Mouse (Mus musculus) MEL (cell line): Measurements from ENCODE around the gene Lin7a. TPM values are rescaled to one million over a fixed set of nuclear protein-coding genes. Genes with fewer than 3 reads are reported as not detected.

Source experiments
- DNase-seq: peaks from one replicate; pipeline ENCODE4 v3.0.0; 2011; ENCODE audit warnings: low read depth, low spot score
- H3K27ac ChIP-seq: 2 replicates; pipeline ENCODE4 v1.5.1; 2012; ENCODE audit warnings: low read depth, mild to moderate bottlenecking, control low read depth, low read length, moderate library complexity; ENCODE audit not compliant: control insufficient read depth
- H3K27me3 ChIP-seq, 2 experiments: fragments of 150-350 bp in 1 of 2; sonication (generic) in 1 of 2; 2 replicates each; pipeline ENCODE4 v1.6.1; 2012; ENCODE audit warnings: low read length in 2 of 2, mild to moderate bottlenecking in 2 of 2, improper control_type of control experiment in 1 of 2, moderate library complexity in 1 of 2; ENCODE audit not compliant: insufficient read depth in 2 of 2, control insufficient read depth in 1 of 2
- H3K36me3 ChIP-seq, 2 experiments: 2 replicates each; pipeline ENCODE4 v1.6.1; 2012 to 2014; ENCODE audit warnings: low read length in 2 of 2, improper control_type of control experiment in 1 of 2, inconsistent platforms in 1 of 2, mild to moderate bottlenecking in 1 of 2; ENCODE audit not compliant: insufficient read depth in 2 of 2, control insufficient read depth in 1 of 2
- H3K4me1 ChIP-seq, 2 experiments: fragments of 150-350 bp in 1 of 2; sonication (generic) in 1 of 2; 2 replicates each; pipeline ENCODE4 v1.6.1; 2012; ENCODE audit warnings: low read length in 2 of 2, improper control_type of control experiment in 1 of 2, mild to moderate bottlenecking in 1 of 2; ENCODE audit not compliant: insufficient read depth in 2 of 2, control insufficient read depth in 1 of 2
- H3K4me3 ChIP-seq, 2 experiments: fragments of 150-350 bp in 1 of 2; sonication (generic) in 1 of 2; 2 replicates each; pipeline ENCODE4 v1.5.1; 2012; ENCODE audit warnings: low read depth in 2 of 2, low read length in 2 of 2, mild to moderate bottlenecking in 2 of 2, moderate library complexity in 2 of 2, control low read depth in 1 of 2, improper control_type of control experiment in 1 of 2; ENCODE audit not compliant: control insufficient read depth in 1 of 2, insufficient read depth in 1 of 2
- H3K79me2 ChIP-seq: 2 replicates; pipeline ENCODE4 v1.6.1; 2012; ENCODE audit warnings: mild to moderate bottlenecking, low read length, moderate library complexity; ENCODE audit not compliant: control insufficient read depth, poor library complexity, insufficient read depth
- H3K9ac ChIP-seq: 2 replicates; pipeline ENCODE4 v1.6.1; 2012; ENCODE audit warnings: low read depth, mild to moderate bottlenecking, control low read depth, low read length, moderate library complexity; ENCODE audit not compliant: control insufficient read depth, poor library complexity, severe bottlenecking
- H3K9me3 ChIP-seq: fragments of 150-350 bp; sonication (generic); replicated peaks from 2 replicates; pipeline ENCODE4 v1.6.1; 2012; ENCODE audit warnings: mild to moderate bottlenecking, low read length, improper control_type of control experiment, moderate library complexity; ENCODE audit not compliant: insufficient read depth
- BHLHE40 ChIP-seq: IDR thresholded peaks from 2 replicates; pipeline ENCODE4 v1.6.1; 2012; ENCODE audit warnings: low read depth, mild to moderate bottlenecking, inconsistent platforms, low read length, improper control_type of control experiment, borderline replicate concordance
- CHD1 ChIP-seq: IDR thresholded peaks from 2 replicates; pipeline ENCODE4 v1.6.1; 2012; ENCODE audit warnings: low read depth, mild to moderate bottlenecking, inconsistent platforms, low read length, improper control_type of control experiment
- CHD2 ChIP-seq: IDR thresholded peaks from 2 replicates; pipeline ENCODE4 v1.6.1; 2011; ENCODE audit warnings: low read length, improper control_type of control experiment
- E2F4 ChIP-seq: IDR thresholded peaks from 2 replicates; pipeline ENCODE4 v1.6.1; 2011; ENCODE audit warnings: low read depth, low read length, improper control_type of control experiment, borderline replicate concordance
- ELF1 ChIP-seq: IDR thresholded peaks from 2 replicates; pipeline ENCODE4 v1.6.1; 2014; ENCODE audit warnings: low read depth, mild to moderate bottlenecking, inconsistent platforms, low read length, improper control_type of control experiment, moderate library complexity
- GABPA ChIP-seq: IDR thresholded peaks from 2 replicates; pipeline ENCODE4 v1.6.1; 2012; ENCODE audit warnings: low read depth, mild to moderate bottlenecking, inconsistent platforms, low read length, improper control_type of control experiment, moderate library complexity
- KAT2A ChIP-seq: conservative IDR thresholded peaks from 2 replicates; pipeline ENCODE4 v1.6.1; 2012; ENCODE audit warnings: low read depth, low read length, improper control_type of control experiment, inconsistent platforms
- MAFK ChIP-seq: IDR thresholded peaks from 2 replicates; pipeline ENCODE4 v1.6.1; 2011; ENCODE audit warnings: low read depth, mild to moderate bottlenecking, low read length, improper control_type of control experiment, borderline replicate concordance
- MAX ChIP-seq: IDR thresholded peaks from 2 replicates; pipeline ENCODE4 v1.6.1; 2011; ENCODE audit warnings: low read length, improper control_type of control experiment
- MAZ ChIP-seq: IDR thresholded peaks from 2 replicates; pipeline ENCODE4 v1.6.1; 2012; ENCODE audit warnings: low read depth, mild to moderate bottlenecking, inconsistent platforms, low read length, improper control_type of control experiment
- MEF2A ChIP-seq: IDR thresholded peaks from 2 replicates; pipeline ENCODE4 v1.6.1; 2014; ENCODE audit warnings: low read depth, mild to moderate bottlenecking, inconsistent platforms, low read length, improper control_type of control experiment; ENCODE audit not compliant: poor library complexity, insufficient replicate concordance, severe bottlenecking; ENCODE audit errors: extremely low read depth
- MXI1 ChIP-seq: IDR thresholded peaks from 2 replicates; pipeline ENCODE4 v1.6.1; 2011; ENCODE audit warnings: mild to moderate bottlenecking, low read depth, low read length, improper control_type of control experiment
- MYB ChIP-seq: IDR thresholded peaks from 2 replicates; pipeline ENCODE4 v1.6.1; 2011; ENCODE audit warnings: mild to moderate bottlenecking, low read depth, low read length, improper control_type of control experiment
- MYC ChIP-seq: IDR thresholded peaks from 2 replicates; pipeline ENCODE4 v1.6.1; 2011; ENCODE audit warnings: low read depth, mild to moderate bottlenecking, low read length, improper control_type of control experiment, moderate library complexity
- NELFE ChIP-seq: IDR thresholded peaks from 2 replicates; pipeline ENCODE4 v1.6.1; 2011; ENCODE audit warnings: low read depth, low read length, improper control_type of control experiment
- POLR2A ChIP-seq, 2 experiments: IDR thresholded peaks; 2 replicates each; pipeline ENCODE4 v1.6.1; 2011 to 2012; ENCODE audit warnings: low read length in 2 of 2, mild to moderate bottlenecking in 2 of 2, control low read depth in 1 of 2, improper control_type of control experiment in 1 of 2, low read depth in 1 of 2, moderate library complexity in 1 of 2; ENCODE audit not compliant: control insufficient read depth in 1 of 2, insufficient read depth in 1 of 2, poor library complexity in 1 of 2
- POLR2AphosphoS2 ChIP-seq: IDR thresholded peaks from 2 replicates; pipeline ENCODE4 v1.6.1; 2011; ENCODE audit warnings: low read length, improper control_type of control experiment
- POLR2AphosphoS5 ChIP-seq: IDR thresholded peaks from 2 replicates; pipeline ENCODE4 v1.6.1; 2012; ENCODE audit warnings: low read depth, borderline replicate concordance, mild to moderate bottlenecking, inconsistent platforms, low read length, moderate library complexity, mixed read lengths
- RCOR1 ChIP-seq: IDR thresholded peaks from 2 replicates; pipeline ENCODE4 v1.6.1; 2012; ENCODE audit warnings: low read depth, mild to moderate bottlenecking, inconsistent platforms, low read length, improper control_type of control experiment
- SIN3A ChIP-seq: IDR thresholded peaks from 2 replicates; pipeline ENCODE4 v1.6.1; 2012; ENCODE audit warnings: low read length, improper control_type of control experiment, inconsistent platforms
- SMC3 ChIP-seq: IDR thresholded peaks from 2 replicates; pipeline ENCODE4 v1.6.1; 2011; ENCODE audit warnings: low read depth, low read length, improper control_type of control experiment
- TAL1 ChIP-seq: IDR thresholded peaks from 2 replicates; pipeline ENCODE4 v1.6.1; 2012; ENCODE audit warnings: mild to moderate bottlenecking, inconsistent platforms, low read length, moderate library complexity, mixed read lengths
- USF1 ChIP-seq: IDR thresholded peaks from 2 replicates; pipeline ENCODE4 v1.6.1; 2014; ENCODE audit warnings: low read depth, mild to moderate bottlenecking, inconsistent platforms, low read length, improper control_type of control experiment, moderate library complexity
- polyA plus RNA-seq, 2 experiments: library from polyadenylated mRNA; stranded (reverse) in 1 of 2; unstranded in 1 of 2; fragments of >175 nt in 1 of 2; fragments of >200 nt in 1 of 2; gene quantifications; 2 replicates each; pipeline versions ENCODE4 v1.2.1 to v1.2.4; 2012; ENCODE audit warnings: low replicate concordance in 2 of 2, low read depth in 1 of 2; ENCODE audit not compliant: insufficient read length in 2 of 2, insufficient read depth in 1 of 2, missing spikeins in 1 of 2
- total RNA-seq: library from RNA; depleted of rRNA; stranded (reverse); fragments of 300-350 nt; gene quantifications from 2 replicates; pipeline ENCODE4 v1.2.3, GENCODE M21; 2012

Lin7a gene
- total and polyA plus RNA-seq, 3 experiments, result not detected

DNA sequence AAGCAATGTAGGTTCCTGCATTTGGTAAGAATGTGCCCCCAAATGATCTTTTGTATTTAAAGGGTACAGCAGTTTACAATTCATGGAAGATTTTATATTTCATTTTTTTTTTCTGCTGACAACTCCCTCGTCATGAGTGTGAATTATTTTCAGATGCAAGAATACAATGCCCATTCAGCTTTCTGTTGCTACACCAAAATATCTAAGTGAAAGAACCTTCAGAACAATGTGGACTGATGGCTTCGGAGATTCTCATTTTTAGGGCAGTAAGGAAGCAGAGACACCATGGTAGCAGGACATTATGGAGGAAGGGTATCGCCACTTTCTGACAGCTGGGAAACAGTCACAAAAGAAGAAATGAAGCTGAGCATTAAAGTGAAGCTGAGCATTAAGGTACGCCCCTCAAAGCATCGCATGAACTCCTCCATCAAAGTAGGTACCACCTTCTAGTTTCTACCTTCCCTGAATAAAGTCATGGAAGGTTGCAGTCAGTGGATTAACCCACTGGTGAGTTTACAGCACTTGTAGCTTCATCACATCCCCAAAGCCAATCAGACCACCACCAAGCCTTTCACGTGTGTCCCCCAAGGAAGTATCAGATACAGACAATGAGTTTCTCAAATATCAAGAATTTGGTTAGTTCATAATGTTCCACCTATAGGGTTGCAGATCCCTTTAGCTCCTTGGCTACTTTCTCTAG, 16.0 kb upstream of the Lin7a start:
- Histone ChIP-seq H3K27ac (no peak overlapping the region), H3K79me2 (no peaks in the 10 kb centered on the region), H3K9me3 (no peaks in the 10 kb centered on the region), H3K4me3 (no peak overlapping the region), H3K36me3 (no peaks in the 10 kb centered on the region), H3K27me3 (no peaks in the 10 kb centered on the region), H3K9ac (no peak overlapping the region), H3K4me1 (no peaks in the 10 kb centered on the region)
- no peak for DNase-seq
- TF ChIP-seq MXI1 (no peak), MAZ (no peak), KAT2A (no peak), SIN3A (no peak), MAFK (no peak), POLR2AphosphoS5 (no peak), ELF1 (no peak), RCOR1 (no peak), USF1 (no peak), MAX (no peak), MYC (no peak), E2F4 (no peak), NELFE (no peak), CHD1 (no peak), BHLHE40 (no peak), SMC3 (no peak), MEF2A (no peak)

DNA sequence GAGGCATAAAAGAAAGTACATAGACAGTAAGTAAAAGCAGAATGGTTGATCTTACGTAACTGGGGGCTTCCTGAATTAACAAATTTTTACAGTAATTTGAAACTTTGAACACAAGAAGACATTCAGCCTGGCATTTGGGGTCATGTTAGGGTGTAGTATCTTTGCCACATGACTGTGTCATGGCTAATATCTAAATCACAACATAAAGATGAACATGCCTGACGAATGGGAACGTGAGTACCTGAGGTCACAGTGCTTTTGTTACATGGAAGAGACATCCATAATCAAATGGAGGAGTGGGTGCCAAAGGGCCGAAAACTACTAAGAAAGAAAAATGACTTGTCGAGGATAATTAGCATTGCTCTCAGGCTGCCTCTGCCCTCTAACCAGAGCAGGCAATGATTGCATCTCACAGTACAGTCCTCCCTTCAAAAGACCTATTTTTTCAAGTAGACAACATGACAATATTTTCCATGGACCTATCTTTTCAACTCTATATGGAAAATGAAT, 15.0 kb upstream of the Lin7a start:
- no peaks in the 10 kb centered on the region for H3K9me3 ChIP-seq
- H3K9ac ChIP-seq, result no peak overlapping the region
- no peak overlapping the region for H3K4me3 ChIP-seq
- no peaks in the 10 kb centered on the region for H3K36me3 ChIP-seq
- DNase-seq, result no peak
- H3K79me2 ChIP-seq, result no peaks in the 10 kb centered on the region
- no peaks in the 10 kb centered on the region for H3K4me1 ChIP-seq
- TF ChIP-seq POLR2AphosphoS2 (no peak), TAL1 (no peak), MYC (no peak), POLR2A (IDR thresholded peaks at IDR 0.05; ENCODE audit: control insufficient read depth in 1 of 2, insufficient read depth in 1 of 2, low read depth in 1 of 2, low read length in 2 of 2, poor library complexity in 1 of 2) (no peak), GABPA (no peak), MYB (no peak), BHLHE40 (no peak), CHD2 (no peak), USF1 (no peak), SMC3 (no peak)
- TF ChIP-seq, all 39 proteins: peak for 0
- H3K27me3 ChIP-seq, result no peaks in the 10 kb centered on the region
- H3K27ac ChIP-seq, result no peak overlapping the region
